Mouse (Mus musculus) heart, adult 2 months (tissue): ENCODE data around the gene 9330182L06Rik.

Experiments
- CTCF ChIP-seq: fragments of 200-600 bp; IDR thresholded peaks from 2 replicates; pipeline ENCODE4 v1.8.1; 2022; ENCODE audit warnings: antibody characterized with exemption, mild to moderate bottlenecking, moderate library complexity
- POLR2A ChIP-seq: fragments of 200-500 bp; IDR thresholded peaks from 2 replicates; pipeline ENCODE4 v1.6.1; 2011; ENCODE audit warnings: mild to moderate bottlenecking, low read depth, low read length, control low read depth; ENCODE audit not compliant: insufficient read depth

GRCm38 (mm10) chr5:9511027-9511426 is 245.1 kb downstream of the 9330182L06Rik start:
- TF ChIP-seq POLR2A (no peak), CTCF (no peak)
